Mouse (Mus musculus) neural tube, postnatal 0 days (tissue): ENCODE measurements around the gene Pgk1. TPM values are rescaled to one million over a fixed set of nuclear protein-coding genes. Genes with fewer than 3 reads are reported as not detected.

Experiments
- polyA plus RNA-seq: library from polyadenylated mRNA; unstranded; fragments of >200 nt; fragmentation: Nextera tagmentation; extraction: Ambion mirVana; gene quantifications from 2 replicates; pipeline ENCODE4 v1.2.1, GENCODE M21; 2015

Pgk1 gene
- 278 and 282 TPM in 2 replicates for polyA plus RNA-seq

GRCm38 (mm10) chrX:106186713-106187649, at the start of gene Pgk1:
Gene Pgk1 (plus strand): TSS chrX:106187100.

DNA sequence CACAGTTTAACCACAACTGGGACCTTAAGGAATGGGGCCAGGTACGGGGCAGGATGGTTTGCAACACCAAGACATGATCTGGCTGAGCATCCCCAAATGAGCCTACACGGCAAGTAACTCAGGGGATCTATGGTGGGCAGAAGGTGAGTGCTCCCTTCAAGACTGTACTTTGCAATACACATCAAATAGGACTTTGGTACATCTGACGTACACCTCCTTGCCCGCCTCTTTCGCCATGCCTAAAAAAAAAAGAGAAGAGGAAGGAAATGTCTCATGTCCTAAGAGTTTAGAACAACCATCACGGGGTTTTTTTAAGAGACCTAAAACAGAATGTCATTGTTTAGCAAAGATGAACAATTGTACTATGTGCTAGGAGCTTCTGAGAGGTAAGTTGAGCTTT, 44.0 kb upstream of the Pgk1 start, which contains the start of gene Tlr13:
Gene Tlr13, plus strand, starts transcription at position 269 of the 400 bp plus-strand sequence.

GRCm38 (mm10) chrX:106221058-106221457, 34.2 kb downstream of the Pgk1 start, which contains the start of gene Taf9b:
Gene Taf9b (minus strand): TSS chrX:106221158.

Other genes starting within 250 kb of the Pgk1 start
- gene Magt1, start 175.2 kb upstream of the Pgk1 start, polyA plus RNA-seq: 17.2 and 18.3 TPM in 2 replicates
- 560 and 579 TPM in 2 replicates for gene Cox7b, start 171.4 kb upstream of the Pgk1 start, polyA plus RNA-seq
- gene Atp7a, start 159.8 kb upstream of the Pgk1 start, polyA plus RNA-seq: 4.7 and 5.0 TPM in 2 replicates
- 0.24 and 0.41 TPM in 2 replicates for gene Tlr13, start 43.9 kb upstream of the Pgk1 start, polyA plus RNA-seq
- 28.5 and 30.6 TPM in 2 replicates for gene Taf9b, start 34.1 kb downstream of the Pgk1 start, polyA plus RNA-seq
- gene Fnd3c2, start 68.3 kb downstream of the Pgk1 start, polyA plus RNA-seq: not detected in 2 replicates